Mouse (Mus musculus): Measurements from ENCODE around the gene Psma6. TPM values are rescaled to one million over a fixed set of nuclear protein-coding genes. Genes with fewer than 3 reads are reported as not detected.

Gene Psma6
- polyA plus RNA-seq, 1 experiment from 2014 or later = 473 TPM

- Histone ChIP-seq H3K4me2 (replicated peaks; ENCODE audit: low read depth, low read length) (peak overlapping the region; percentile 96), H3K4me3 (ENCODE audit: low read length) (peak overlapping the region; percentile 98)
Observed at GRCm38 (mm10) chr12:55398240-55399127, 14.5 kb downstream of the Psma6 start.

GRCm38 (mm10) chr12:55399128-55399677, 15.2 kb downstream of the Psma6 start:
- 0 out of 2 replicates have a peak, but pooled peaks have one; percentile 13 for ATAC-seq (ENCODE audit: low FRiP score, low TSS enrichment)
- Histone ChIP-seq H3K4me1 (ENCODE audit: control insufficient read depth, insufficient read depth, low read length) (peaks cover 10% of the 10 kb centered on the region), H3K4me2 (replicated peaks; ENCODE audit: low read depth, low read length) (peak overlapping the region; percentile 96), H3K36me3 (ENCODE audit: control insufficient read depth, insufficient read depth, low read length) (no peaks in the 10 kb centered on the region; the same call in 1 of the 2 replicates), H3K9me3 (ENCODE audit: control insufficient read depth, low read length) (no peaks in the 10 kb centered on the region), H3K27ac (ENCODE audit: low read depth, low read length) (peak overlapping the region; percentile 87), H3K9ac (ENCODE audit: low read depth, low read length) (peak overlapping the region; percentile 86), H3K4me3 (ENCODE audit: low read length) (peak overlapping the region; percentile 98), H3K27me3 (ENCODE audit: control insufficient read depth, insufficient read depth, low read length) (no peaks in the 10 kb centered on the region)
- 2% methylated on average over 20 of the region's 20 CpGs for WGBS

More at GRCm38 (mm10) chr12:55398240-55399127, 14.5 kb downstream of the Psma6 start:
- Histone ChIP-seq H3K27me3 (ENCODE audit: control insufficient read depth, insufficient read depth, low read length) (no peaks in the 10 kb centered on the region), H3K4me1 (ENCODE audit: control insufficient read depth, insufficient read depth, low read length) (peaks cover 10% of the 10 kb centered on the region), H3K36me3 (ENCODE audit: control insufficient read depth, insufficient read depth, low read length) (no peaks in the 10 kb centered on the region; the same call in 1 of the 2 replicates), H3K9me3 (ENCODE audit: control insufficient read depth, low read length) (no peaks in the 10 kb centered on the region), H3K9ac (ENCODE audit: low read depth, low read length) (peak overlapping the region; percentile 86), H3K27ac (ENCODE audit: low read depth, low read length) (peak overlapping the region; percentile 87)
- peak; percentile 99 for ATAC-seq (ENCODE audit: low FRiP score, low TSS enrichment)
- under 1% methylated on average over 51 of the region's 51 CpGs for WGBS

- Histone ChIP-seq H3K9ac (ENCODE audit: low read depth, low read length) (no peak overlapping the region), H3K27me3 (ENCODE audit: control insufficient read depth, insufficient read depth, low read length) (no peaks in the 10 kb centered on the region), H3K4me3 (ENCODE audit: low read length) (no peak overlapping the region), H3K27ac (ENCODE audit: low read depth, low read length) (no peak overlapping the region), H3K4me2 (replicated peaks; ENCODE audit: low read depth, low read length) (no peak overlapping the region), H3K9me3 (ENCODE audit: control insufficient read depth, low read length) (no peaks in the 10 kb centered on the region), H3K4me1 (ENCODE audit: control insufficient read depth, insufficient read depth, low read length) (no peaks in the 10 kb centered on the region), H3K36me3 (ENCODE audit: control insufficient read depth, insufficient read depth, low read length) (peaks cover 48% of the 10 kb centered on the region)
- ATAC-seq (ENCODE audit: low FRiP score, low TSS enrichment) = no peak
- 89% methylated on average over 5 of the region's 5 CpGs for WGBS
Observed at GRCm38 (mm10) chr12:55407888-55408287, 23.9 kb downstream of the Psma6 start.

GRCm38 (mm10) chr12:55415255-55415654, 31.2 kb downstream of the Psma6 start:
- H3K27ac ChIP-seq (ENCODE audit: low read depth, low read length) = no peak overlapping the region
- H3K36me3 ChIP-seq (ENCODE audit: control insufficient read depth, insufficient read depth, low read length) = peaks cover 88% of the 10 kb centered on the region
- no peaks in the 10 kb centered on the region for H3K4me1 ChIP-seq (ENCODE audit: control insufficient read depth, insufficient read depth, low read length)
- 96% methylated on average over 5 of the region's 5 CpGs for WGBS
- no peak for ATAC-seq (ENCODE audit: low FRiP score, low TSS enrichment)
- H3K9me3 ChIP-seq (ENCODE audit: control insufficient read depth, low read length) = no peaks in the 10 kb centered on the region
- no peak overlapping the region for H3K9ac ChIP-seq (ENCODE audit: low read depth, low read length)
- H3K4me3 ChIP-seq (ENCODE audit: low read length) = no peak overlapping the region
- no peak overlapping the region for H3K4me2 ChIP-seq (replicated peaks; ENCODE audit: low read depth, low read length)
- H3K27me3 ChIP-seq (ENCODE audit: control insufficient read depth, insufficient read depth, low read length) = no peaks in the 10 kb centered on the region

- H3K9ac ChIP-seq (ENCODE audit: low read depth, low read length) = no peak overlapping the region
- 88% methylated on average over 1 of the region's 1 CpGs for WGBS
- H3K36me3 ChIP-seq (ENCODE audit: control insufficient read depth, insufficient read depth, low read length) = peaks cover 89% of the 10 kb centered on the region
- no peak overlapping the region for H3K4me3 ChIP-seq (ENCODE audit: low read length)
- H3K4me1 ChIP-seq (ENCODE audit: control insufficient read depth, insufficient read depth, low read length) = no peaks in the 10 kb centered on the region
- no peaks in the 10 kb centered on the region for H3K9me3 ChIP-seq (ENCODE audit: control insufficient read depth, low read length)
- no peak for ATAC-seq (ENCODE audit: low FRiP score, low TSS enrichment)
- no peaks in the 10 kb centered on the region for H3K27me3 ChIP-seq (ENCODE audit: control insufficient read depth, insufficient read depth, low read length)
- no peak overlapping the region for H3K27ac ChIP-seq (ENCODE audit: low read depth, low read length)
- no peak overlapping the region for H3K4me2 ChIP-seq (replicated peaks; ENCODE audit: low read depth, low read length)
Observed at GRCm38 (mm10) chr12:55415762-55416161, 31.7 kb downstream of the Psma6 start.

GRCm38 (mm10) chr12:55420220-55420619, 36.2 kb downstream of the Psma6 start:
- WGBS = 92% methylated on average over 24 of the region's 24 CpGs
- peaks cover 51% of the 10 kb centered on the region for H3K36me3 ChIP-seq (ENCODE audit: control insufficient read depth, insufficient read depth, low read length)
- no peak for ATAC-seq (ENCODE audit: low FRiP score, low TSS enrichment)

GRCm38 (mm10) chr12:55422057-55422456, 38.0 kb downstream of the Psma6 start:
- ATAC-seq (ENCODE audit: low FRiP score, low TSS enrichment) = no peak
- Histone ChIP-seq H3K27ac (ENCODE audit: low read depth, low read length) (no peak overlapping the region), H3K36me3 (ENCODE audit: control insufficient read depth, insufficient read depth, low read length) (peaks cover 32% of the 10 kb centered on the region)

More at GRCm38 (mm10) chr12:55420220-55420619, 36.2 kb downstream of the Psma6 start:
- Histone ChIP-seq H3K4me2 (replicated peaks; ENCODE audit: low read depth, low read length) (no peak overlapping the region), H3K9ac (ENCODE audit: low read depth, low read length) (no peak overlapping the region), H3K4me1 (ENCODE audit: control insufficient read depth, insufficient read depth, low read length) (no peaks in the 10 kb centered on the region), H3K27ac (ENCODE audit: low read depth, low read length) (no peak overlapping the region), H3K27me3 (ENCODE audit: control insufficient read depth, insufficient read depth, low read length) (no peaks in the 10 kb centered on the region), H3K4me3 (ENCODE audit: low read length) (no peak overlapping the region), H3K9me3 (ENCODE audit: control insufficient read depth, low read length) (no peaks in the 10 kb centered on the region)

GRCm38 (mm10) chr12:55426300-55426699, 42.3 kb downstream of the Psma6 start:
- H3K27ac ChIP-seq (ENCODE audit: low read depth, low read length) = no peak overlapping the region
- H3K9ac ChIP-seq (ENCODE audit: low read depth, low read length) = no peak overlapping the region
- no peaks in the 10 kb centered on the region for H3K9me3 ChIP-seq (ENCODE audit: control insufficient read depth, low read length)
- ATAC-seq (ENCODE audit: low FRiP score, low TSS enrichment) = no peak
- no peak overlapping the region for H3K4me3 ChIP-seq (ENCODE audit: low read length)
- 93% methylated on average over 7 of the region's 7 CpGs for WGBS
- no peaks in the 10 kb centered on the region for H3K4me1 ChIP-seq (ENCODE audit: control insufficient read depth, insufficient read depth, low read length)
- no peaks in the 10 kb centered on the region for H3K27me3 ChIP-seq (ENCODE audit: control insufficient read depth, insufficient read depth, low read length)
- no peaks in the 10 kb centered on the region for H3K36me3 ChIP-seq (ENCODE audit: control insufficient read depth, insufficient read depth, low read length)
- H3K4me2 ChIP-seq (replicated peaks; ENCODE audit: low read depth, low read length) = no peak overlapping the region

More at GRCm38 (mm10) chr12:55422057-55422456, 38.0 kb downstream of the Psma6 start:
- no peak overlapping the region for H3K4me3 ChIP-seq (ENCODE audit: low read length)
- H3K27me3 ChIP-seq (ENCODE audit: control insufficient read depth, insufficient read depth, low read length) = no peaks in the 10 kb centered on the region
- H3K4me1 ChIP-seq (ENCODE audit: control insufficient read depth, insufficient read depth, low read length) = no peaks in the 10 kb centered on the region
- 43% methylated on average over 3 of the region's 3 CpGs for WGBS
- no peak overlapping the region for H3K4me2 ChIP-seq (replicated peaks; ENCODE audit: low read depth, low read length)
- no peak overlapping the region for H3K9ac ChIP-seq (ENCODE audit: low read depth, low read length)
- H3K9me3 ChIP-seq (ENCODE audit: control insufficient read depth, low read length) = no peaks in the 10 kb centered on the region

- Histone ChIP-seq H3K27ac (ENCODE audit: low read depth, low read length) (no peak overlapping the region), H3K4me3 (ENCODE audit: low read length) (no peak overlapping the region), H3K4me2 (replicated peaks; ENCODE audit: low read depth, low read length) (no peak overlapping the region), H3K9ac (ENCODE audit: low read depth, low read length) (no peak overlapping the region), H3K27me3 (ENCODE audit: control insufficient read depth, insufficient read depth, low read length) (no peaks in the 10 kb centered on the region), H3K9me3 (ENCODE audit: control insufficient read depth, low read length) (peaks cover 4% of the 10 kb centered on the region; the same call in 1 of the 2 replicates), H3K36me3 (ENCODE audit: control insufficient read depth, insufficient read depth, low read length) (no peaks in the 10 kb centered on the region), H3K4me1 (ENCODE audit: control insufficient read depth, insufficient read depth, low read length) (no peaks in the 10 kb centered on the region)
- ATAC-seq (ENCODE audit: low FRiP score, low TSS enrichment) = no peak
- 82% methylated on average over 8 of the region's 8 CpGs for WGBS
Observed at GRCm38 (mm10) chr12:55429201-55429600, 45.2 kb downstream of the Psma6 start.
